Mouse (Mus musculus) lung, adult 2 months (tissue): ENCODE results near the gene Vmn2r93. TPM values are rescaled to one million over a fixed set of nuclear protein-coding genes. Genes with fewer than 3 reads are reported as not detected.

ENCODE experiments used
- DNase-seq: peaks from one replicate; pipeline ENCODE4 v3.0.0; 2022
- H3K4me1 ChIP-seq: fragments of 200-500 bp; 2 replicates; pipeline ENCODE4 v1.6.1; 2011; ENCODE audit warnings: low read length; ENCODE audit not compliant: control insufficient read depth, insufficient read depth
- H3K4me3 ChIP-seq: fragments of 200-500 bp; replicated peaks from 2 replicates; pipeline ENCODE3; 2011; ENCODE audit warnings: low read depth, mild to moderate bottlenecking, control low read depth, low read length; ENCODE audit errors: extremely low read depth
- CTCF ChIP-seq: fragments of 200-500 bp; IDR thresholded peaks from 2 replicates; pipeline ENCODE4 v1.5.1; 2011; ENCODE audit warnings: mild to moderate bottlenecking, low read length, control low read depth; ENCODE audit not compliant: insufficient read depth
- POLR2A ChIP-seq: fragments of 200-500 bp; IDR thresholded peaks from 2 replicates; pipeline ENCODE4 v1.6.1; 2011; ENCODE audit warnings: low read depth, mild to moderate bottlenecking, control low read depth, low read length, borderline replicate concordance; ENCODE audit errors: extremely low read depth
- WGBS: fragments of 180-500 bp; shearing (Covaris S2); methylation state at CpG from one replicate; pipeline ENCODE4 v1.1.7; 2018; 5-methylcytosine and 5-hydroxymethylcytosine counted together
- polyA plus RNA-seq: library from polyadenylated mRNA; depleted of rRNA; stranded (reverse); fragments of >200 nt; gene quantifications from 2 replicates; pipeline ENCODE4 v1.2.3, GENCODE M21; 2012; rRNA removed

Vmn2r93 gene
- polyA plus RNA-seq = not detected in 2 replicates

GRCm38 (mm10) chr17:18297799-18298198 lies at the start of gene Vmn2r93:
Vmn2r93 (plus strand) TSS chr17:18298099.
- TF ChIP-seq POLR2A = no peak
- TF ChIP-seq CTCF = no peak
- no peak for DNase-seq
- no peak within 1 kb of the TSS for H3K4me3 ChIP-seq
- H3K4me1 ChIP-seq = no peaks in the 10 kb centered on the region
- WGBS = 21% methylated on average over 1 of the region's 1 CpGs

GRCm38 (mm10) chr17:18277656-18278055 lies 20.2 kb upstream of the Vmn2r93 start, which contains the start of gene Vmn2r94:
Vmn2r94 (minus strand) TSS chr17:18277756.
- H3K4me1 ChIP-seq = no peaks in the 10 kb centered on the region
- 43% methylated on average over 2 of the region's 2 CpGs for WGBS
- H3K4me3 ChIP-seq = no peak within 1 kb of the TSS
- DNase-seq = no peak
- TF ChIP-seq CTCF = no peak

- WGBS = 95% methylated on average over 2 of the region's 2 CpGs
- H3K4me1 ChIP-seq = no peaks in the 10 kb centered on the region
- no peak for DNase-seq
- TF ChIP-seq CTCF (no peak), POLR2A (no peak)
- no peak overlapping the region for H3K4me3 ChIP-seq
These were observed 25.1 kb downstream of the Vmn2r93 start for GRCm38 (mm10) chr17:18323031-18323430.

GRCm38 (mm10) chr17:18360007-18360406 lies 62.1 kb downstream of the Vmn2r93 start:
- no peak for DNase-seq
- TF ChIP-seq CTCF (no peak), POLR2A (no peak)
- Histone ChIP-seq H3K4me1 (no peaks in the 10 kb centered on the region), H3K4me3 (no peak overlapping the region)
- whole genome bisulfite sequencing = 45% methylated on average over 1 of the region's 1 CpGs

- DNase-seq = no peak
- TF ChIP-seq CTCF (no peak), POLR2A (no peak)
- Histone ChIP-seq H3K4me1 (no peaks in the 10 kb centered on the region), H3K4me3 (no peak overlapping the region)
- 39% methylated on average over 3 of the region's 3 CpGs for WGBS
These were observed 62.7 kb downstream of the Vmn2r93 start for GRCm38 (mm10) chr17:18360602-18361001.

Other genes with a start within 250 kb of the Vmn2r93 start
- not detected in 2 replicates for gene Vmn2r124, start 248.7 kb upstream of the Vmn2r93 start, polyA plus RNA-seq
- not detected in 2 replicates for gene Vmn2r91, start 213.1 kb upstream of the Vmn2r93 start, polyA plus RNA-seq
- not detected in 2 replicates for gene Vmn2r92, start 146.2 kb upstream of the Vmn2r93 start, polyA plus RNA-seq
- not detected in 2 replicates for gene Vmn2r94, start 20.3 kb upstream of the Vmn2r93 start, polyA plus RNA-seq
- not detected in 2 replicates for gene Vmn2r95, start 126.0 kb downstream of the Vmn2r93 start, polyA plus RNA-seq